Comparison of ENCODE assay signal across 8 mouse cellular contexts in genomic region chr13:109053242-109054018, GRCm38 (mm10).
DNase-seq lines count a peak whose midpoint lies in the region; ATAC-seq and TF ChIP-seq lines count a peak whose summit lies in the region.

No protein-coding gene starts in this region.

- no peak overlapping the region for H3K4me3 ChIP-seq in heart, embryonic 11.5 days (ENCODE audit: low read depth, low read length)
- H3K4me3 ChIP-seq in midbrain, embryonic 16.5 days (ENCODE audit: low read depth, low read length), result 0 out of 2 replicates have a peak overlapping the region, but pooled peaks have one; percentile 15
- no peak overlapping the region for H3K4me3 ChIP-seq in liver, postnatal 0 days (ENCODE audit: low read depth, low read length)
- no peak overlapping the region for H3K4me3 ChIP-seq in liver, embryonic 12.5 days

- no peak for TF ChIP-seq EP300 in liver, postnatal 0 days (IDR thresholded peaks at IDR 0.05; ENCODE audit: low read depth)

- no peak for TF ChIP-seq CTCF in liver, postnatal 0 days (IDR thresholded peaks at IDR 0.05; ENCODE audit: low read depth)

- DNase-seq in heart, adult 18-20 months, result peak; percentile 30 to 32
- peak; percentile 81 for DNase-seq in cerebellum, adult 9-10 months
- peak; percentile 28 for DNase-seq in kidney, postnatal 14 days
- DNase-seq in liver, postnatal 0 days, result no peak
- DNase-seq in spleen, postnatal 36 days (ENCODE audit: low spot score in 2 of 2), result no peak

- no peak overlapping the region for H3K27ac ChIP-seq in heart, embryonic 11.5 days (ENCODE audit: low read depth, low read length)
- H3K27ac ChIP-seq in midbrain, embryonic 16.5 days (ENCODE audit: low read length), result peak overlapping the region; percentile 62
- H3K27ac ChIP-seq in liver, postnatal 0 days (ENCODE audit: low read depth), result no peak overlapping the region
- H3K27ac ChIP-seq in liver, embryonic 12.5 days, result no peak overlapping the region

- no peaks in the 10 kb centered on the region for H3K9me3 ChIP-seq in heart, embryonic 11.5 days (replicated peaks; ENCODE audit: control insufficient read depth, low read length)
- no peaks in the 10 kb centered on the region for H3K9me3 ChIP-seq in midbrain, embryonic 16.5 days (replicated peaks; ENCODE audit: control insufficient read depth, low read length, poor library complexity, severe bottlenecking)
- H3K9me3 ChIP-seq in liver, postnatal 0 days (ENCODE audit: low read length), result no peaks in the 10 kb centered on the region
- H3K9me3 ChIP-seq in liver, embryonic 12.5 days (replicated peaks), result no peaks in the 10 kb centered on the region

- ATAC-seq in heart, embryonic 11.5 days (replicated peaks; ENCODE audit: insufficient number of reproducible peaks, low FRiP score, low TSS enrichment), result no peak
- ATAC-seq in midbrain, embryonic 16.5 days, result peak; percentile 93
- ATAC-seq in liver, postnatal 0 days, result no peak
- no peak for ATAC-seq in liver, embryonic 12.5 days

- H3K9ac ChIP-seq in heart, embryonic 11.5 days (ENCODE audit: low read depth, low read length), result no peak overlapping the region
- H3K9ac ChIP-seq in midbrain, embryonic 16.5 days (ENCODE audit: low read depth, low read length), result peak overlapping the region; percentile 1; the same call in 1 of the 2 replicates
- no peak overlapping the region for H3K9ac ChIP-seq in liver, postnatal 0 days (replicated peaks)
- H3K9ac ChIP-seq in liver, embryonic 12.5 days, result no peak overlapping the region

- H3K4me1 ChIP-seq in heart, embryonic 11.5 days (ENCODE audit: control insufficient read depth, insufficient read depth, low read length), result no peaks in the 10 kb centered on the region
- peaks cover 6% of the 10 kb centered on the region for H3K4me1 ChIP-seq in midbrain, embryonic 16.5 days (ENCODE audit: control insufficient read depth, insufficient read depth, low read length)
- H3K4me1 ChIP-seq in liver, postnatal 0 days (ENCODE audit: insufficient read depth), result no peaks in the 10 kb centered on the region
- no peaks in the 10 kb centered on the region for H3K4me1 ChIP-seq in liver, embryonic 12.5 days

- 77% methylated on average over 10 of the region's 10 CpGs for WGBS in heart, embryonic 11.5 days (ENCODE audit: insufficient replicate concordance)
- 30% methylated on average over 10 of the region's 10 CpGs for WGBS in midbrain, embryonic 16.5 days
- 70% methylated on average over 10 of the region's 10 CpGs for WGBS in liver, postnatal 0 days (ENCODE audit: insufficient replicate concordance)
- 65% methylated on average over 10 of the region's 10 CpGs for WGBS in liver, embryonic 12.5 days (ENCODE audit: insufficient replicate concordance)

- H3K36me3 ChIP-seq in heart, embryonic 11.5 days (ENCODE audit: control insufficient read depth, insufficient read depth, low read length), result no peaks in the 10 kb centered on the region
- H3K36me3 ChIP-seq in midbrain, embryonic 16.5 days (ENCODE audit: control insufficient read depth, insufficient read depth, low read length), result no peaks in the 10 kb centered on the region
- no peaks in the 10 kb centered on the region for H3K36me3 ChIP-seq in liver, postnatal 0 days (replicated peaks; ENCODE audit: insufficient read depth, low read length)
- H3K36me3 ChIP-seq in liver, embryonic 12.5 days, result no peaks in the 10 kb centered on the region

- no peaks in the 10 kb centered on the region for H3K27me3 ChIP-seq in heart, embryonic 11.5 days (ENCODE audit: control insufficient read depth, insufficient read depth, low read length)
- H3K27me3 ChIP-seq in midbrain, embryonic 16.5 days (ENCODE audit: control insufficient read depth, insufficient read depth, low read depth, low read length), result no peaks in the 10 kb centered on the region
- H3K27me3 ChIP-seq in liver, postnatal 0 days (ENCODE audit: insufficient read depth, low read length), result no peaks in the 10 kb centered on the region
- H3K27me3 ChIP-seq in liver, embryonic 12.5 days (replicated peaks), result no peaks in the 10 kb centered on the region

- no peak overlapping the region for H3K4me2 ChIP-seq in heart, embryonic 11.5 days
- H3K4me2 ChIP-seq in midbrain, embryonic 16.5 days (ENCODE audit: low read length), result peak overlapping the region; percentile 47
- H3K4me2 ChIP-seq in liver, postnatal 0 days (ENCODE audit: low read depth, low read length), result no peak overlapping the region
- H3K4me2 ChIP-seq in liver, embryonic 12.5 days, result no peak overlapping the region

Comparison
In these comparisons a context has a peak if more than half of its experiments do, and no peak if none do; other contexts are left out.
1. DNase-seq: peak in heart, adult 18-20 months (2 of 2), cerebellum, adult 9-10 months (single experiment) and kidney, postnatal 14 days (single experiment); none in liver, postnatal 0 days (single experiment) and spleen, postnatal 36 days (0 of 2).